Mouse (Mus musculus) CH12.LX (cell line): Measurements from ENCODE around the gene Gm37240. TPM values are rescaled to one million over a fixed set of nuclear protein-coding genes. Genes with fewer than 3 reads are reported as not detected.

Experiments
- DNase-seq: peaks from one replicate; pipeline ENCODE4 v3.0.0-alpha.2; 2013; ENCODE audit errors: extremely low read depth
- H3K27ac ChIP-seq: 2 replicates; pipeline ENCODE4 v1.5.1; 2012; ENCODE audit warnings: low read depth, mild to moderate bottlenecking, control low read depth, moderate library complexity; ENCODE audit not compliant: insufficient read depth
- H3K27me3 ChIP-seq: replicated peaks from 2 replicates; pipeline ENCODE3; 2012; ENCODE audit warnings: inconsistent platforms
- H3K36me3 ChIP-seq, 2 experiments: replicated peaks in 1 of 2; 2 replicates each; pipeline versions ENCODE3 to v1.6.1; 2012; ENCODE audit warnings: inconsistent platforms in 1 of 2, low read length in 1 of 2, mild to moderate bottlenecking in 1 of 2, mixed read lengths in 1 of 2, moderate library complexity in 1 of 2; ENCODE audit not compliant: control insufficient read depth in 1 of 2, insufficient read depth in 1 of 2
- H3K4me1 ChIP-seq, 2 experiments: 2 replicates each; pipeline ENCODE4 v1.6.1; 2012; ENCODE audit warnings: inconsistent platforms in 1 of 2, moderate library complexity in 1 of 2; ENCODE audit not compliant: insufficient read depth in 2 of 2, control insufficient read depth in 1 of 2
- H3K4me2 ChIP-seq: 2 replicates; pipeline ENCODE4 v1.6.1; 2012; ENCODE audit warnings: low read depth, mild to moderate bottlenecking, control low read depth; ENCODE audit not compliant: poor library complexity, insufficient read depth, severe bottlenecking
- H3K4me3 ChIP-seq, 3 experiments: fragments of 150-350 bp in 1 of 3; sonication (generic) in 1 of 3; replicated peaks in 1 of 3; 2 replicates each; pipeline versions ENCODE3 to v1.5.1; 2011 to 2012; ENCODE audit warnings: low read depth in 2 of 3, low read length in 2 of 3, mild to moderate bottlenecking in 2 of 3, moderate library complexity in 2 of 3, control low read depth in 1 of 3, improper control_type of control experiment in 1 of 3, inconsistent platforms in 1 of 3, mixed read lengths in 1 of 3; ENCODE audit not compliant: poor library complexity in 1 of 3
- H3K79me2 ChIP-seq: replicated peaks from 2 replicates; pipeline ENCODE4 v1.6.1; 2012; ENCODE audit warnings: mild to moderate bottlenecking, moderate library complexity; ENCODE audit not compliant: control insufficient read depth, poor library complexity, insufficient read depth, severe bottlenecking; ENCODE audit errors: extremely low read depth
- H3K9ac ChIP-seq: 2 replicates; pipeline ENCODE4 v1.6.1; 2012; ENCODE audit warnings: low read depth, mild to moderate bottlenecking, control low read depth, moderate library complexity; ENCODE audit not compliant: insufficient read depth
- H3K9me3 ChIP-seq: replicated peaks from 2 replicates; pipeline ENCODE3; 2012; ENCODE audit warnings: low read length, inconsistent platforms, mixed read lengths
- BHLHE40 ChIP-seq: IDR thresholded peaks from 2 replicates; pipeline ENCODE4 v1.6.1; 2011; ENCODE audit warnings: mild to moderate bottlenecking, low read depth, low read length, improper control_type of control experiment
- CHD1 ChIP-seq: IDR thresholded peaks from 2 replicates; pipeline ENCODE4 v1.6.1; 2012; ENCODE audit warnings: low read depth, low read length, improper control_type of control experiment, inconsistent platforms
- E2F4 ChIP-seq: IDR thresholded peaks from 2 replicates; pipeline ENCODE4 v1.6.1; 2011; ENCODE audit warnings: low read depth, low read length, improper control_type of control experiment; ENCODE audit not compliant: insufficient replicate concordance
- GABPA ChIP-seq: IDR thresholded peaks from 2 replicates; pipeline ENCODE4 v1.6.1; 2012; ENCODE audit warnings: low read depth, low read length, improper control_type of control experiment, inconsistent platforms; ENCODE audit not compliant: insufficient replicate concordance
- HCFC1 ChIP-seq: IDR thresholded peaks from 2 replicates; pipeline ENCODE4 v1.6.1; 2012; ENCODE audit warnings: low read depth, mild to moderate bottlenecking, inconsistent platforms, low read length, improper control_type of control experiment
- IRF4 ChIP-seq: IDR thresholded peaks from 2 replicates; pipeline ENCODE4 v1.6.1; 2014; ENCODE audit warnings: low read depth, mild to moderate bottlenecking, inconsistent platforms, low read length, improper control_type of control experiment
- JUND ChIP-seq: conservative IDR thresholded peaks from 2 replicates; pipeline ENCODE4 v1.6.1; 2011; ENCODE audit warnings: low read depth, low read length, improper control_type of control experiment
- MAZ ChIP-seq: IDR thresholded peaks from 2 replicates; pipeline ENCODE4 v1.6.1; 2012; ENCODE audit warnings: low read depth, mild to moderate bottlenecking, inconsistent platforms, low read length, improper control_type of control experiment, moderate library complexity
- MEF2A ChIP-seq: IDR thresholded peaks from 2 replicates; pipeline ENCODE4 v1.6.1; 2014; ENCODE audit warnings: low read depth, mild to moderate bottlenecking, inconsistent platforms, low read length, improper control_type of control experiment, borderline replicate concordance
- MXI1 ChIP-seq: IDR thresholded peaks from 2 replicates; pipeline ENCODE4 v1.6.1; 2011; ENCODE audit warnings: mild to moderate bottlenecking, low read depth, low read length, improper control_type of control experiment
- MYC ChIP-seq: IDR thresholded peaks from 2 replicates; pipeline ENCODE4 v1.6.1; 2011; ENCODE audit warnings: low read depth, mild to moderate bottlenecking, improper control_type of control experiment, low read length
- PAX5 ChIP-seq: IDR thresholded peaks from 2 replicates; pipeline ENCODE4 v1.6.1; 2012; ENCODE audit warnings: low read length, inconsistent platforms, mixed read lengths
- POLR2A ChIP-seq: IDR thresholded peaks from 2 replicates; pipeline ENCODE4 v1.6.1; 2011; ENCODE audit warnings: low read depth, mild to moderate bottlenecking, improper control_type of control experiment, low read length
- POLR2AphosphoS2 ChIP-seq: IDR thresholded peaks from 2 replicates; pipeline ENCODE4 v1.6.1; 2011; ENCODE audit warnings: low read depth, low read length, improper control_type of control experiment
- SIN3A ChIP-seq: IDR thresholded peaks from 2 replicates; pipeline ENCODE4 v1.6.1; 2012; ENCODE audit warnings: low read length, improper control_type of control experiment, inconsistent platforms
- SMC3 ChIP-seq: IDR thresholded peaks from 2 replicates; pipeline ENCODE4 v1.6.1; 2011; ENCODE audit warnings: low read depth, low read length, improper control_type of control experiment
- USF1 ChIP-seq: IDR thresholded peaks from 2 replicates; pipeline ENCODE4 v1.6.1; 2014; ENCODE audit warnings: low read depth, mild to moderate bottlenecking, inconsistent platforms, low read length, improper control_type of control experiment
- ZMIZ1 ChIP-seq: IDR thresholded peaks from 2 replicates; pipeline ENCODE4 v1.6.1; 2012; ENCODE audit warnings: low read depth, mild to moderate bottlenecking, inconsistent platforms, low read length, improper control_type of control experiment
- dilution Hi-C: fragments of 300-500 bp; cut with MboI; formaldehyde crosslinking; loops from 2 replicates; pipeline ENCODE4 v1.14.3; 2020; ENCODE audit warnings: low sequenced_read_pairs; ENCODE audit not compliant: extremely low pct_unique_long_range_greater_than_20kb, extremely low pct_ligation_motif_present
- in situ Hi-C: fragments of 300-500 bp; cut with MboI; formaldehyde crosslinking; loops from 3 replicates; pipeline ENCODE4 v1.14.3; 2019; ENCODE audit warnings: low sequenced_read_pairs, low pct_ligation_motif_present, low pct_unique_long_range_greater_than_20kb, mixed read lengths
- polyA plus RNA-seq: library from polyadenylated mRNA; unstranded; fragments of >175 nt; gene quantifications from 2 replicates; pipeline ENCODE4 v1.2.1, GENCODE M21; 2012; ENCODE audit warnings: low read depth; ENCODE audit not compliant: insufficient read length
- total RNA-seq, 2 experiments: library from RNA; depleted of rRNA; stranded (reverse); fragments of 300-350 nt in 1 of 2; fragments of >200 nt in 1 of 2; gene quantifications; 2 replicates each; pipeline ENCODE4 v1.2.3; 2012 to 2014

The Gm37240 gene
- total and polyA plus RNA-seq, 3 experiments = 0.08 to 0.19 (median 0.14) TPM

DNA sequence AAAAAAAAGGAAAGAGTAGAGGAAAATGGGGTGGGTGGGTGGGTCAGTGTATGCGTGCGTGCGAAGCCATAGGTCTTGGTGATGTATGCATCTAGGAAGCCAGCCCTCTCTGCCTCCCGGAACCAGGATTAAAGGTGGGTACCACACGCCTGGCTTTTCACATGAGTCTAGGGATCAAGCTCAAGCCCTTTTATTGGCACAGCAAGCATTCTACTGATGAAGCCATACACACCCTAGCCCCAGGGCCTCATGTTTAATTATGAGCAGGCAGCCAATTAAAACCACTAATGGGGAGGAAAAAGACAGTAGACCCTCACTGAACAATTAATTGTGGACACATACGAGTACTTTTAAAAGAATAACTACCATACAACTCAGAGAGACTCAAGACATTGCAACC is 33.2 kb downstream of the Gm37240 start:
- Histone ChIP-seq H3K27me3 (no peaks in the 10 kb centered on the region), H3K27ac (no peak overlapping the region), H3K9me3 (no peaks in the 10 kb centered on the region), H3K4me1 (0 out of 4 replicates have a peak, but pooled peaks cover 0 to 3% of the 10 kb centered on the region in 2 experiments), H3K9ac (no peak overlapping the region), H3K79me2 (no peaks in the 10 kb centered on the region), H3K36me3 (no peaks in the 10 kb centered on the region), H3K4me2 (no peak overlapping the region), H3K4me3 (no peak overlapping the region)
- dilution Hi-C loops (no loop called here), in situ Hi-C loops (no loop called here)
- TF ChIP-seq GABPA (no peak), POLR2A (no peak)
- no peak for DNase-seq

DNA sequence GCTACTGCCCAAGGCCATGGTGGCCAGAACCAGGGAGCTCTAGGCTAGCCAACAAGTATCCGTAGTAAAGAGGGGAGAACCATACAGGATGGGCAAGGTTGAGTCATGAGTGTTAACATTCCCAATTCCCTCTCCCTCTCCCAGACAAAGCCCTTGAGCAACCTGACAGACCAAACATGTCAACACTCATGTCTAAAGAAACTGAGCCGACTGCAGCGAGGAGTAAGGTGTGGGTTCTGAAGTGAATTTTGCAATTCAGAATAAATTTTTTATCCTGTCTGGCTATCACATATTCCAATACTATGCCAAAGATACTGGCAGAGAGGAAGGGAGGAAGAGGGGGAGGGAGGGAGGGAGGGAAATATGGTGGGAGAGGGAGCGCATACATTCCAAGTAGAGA is 33.6 kb downstream of the Gm37240 start:
- Histone ChIP-seq H3K9ac (no peak overlapping the region), H3K27me3 (no peaks in the 10 kb centered on the region), H3K4me3 (no peak overlapping the region), H3K4me1 (0 out of 4 replicates have a peak, but pooled peaks cover 0 to 3% of the 10 kb centered on the region in 2 experiments), H3K9me3 (no peaks in the 10 kb centered on the region), H3K4me2 (no peak overlapping the region), H3K27ac (no peak overlapping the region), H3K36me3 (no peaks in the 10 kb centered on the region), H3K79me2 (no peaks in the 10 kb centered on the region)
- dilution Hi-C loops = no loop called here
- no peak for DNase-seq
- no peak for TF ChIP-seq USF1
- TF ChIP-seq MYC = no peak
- no peak for TF ChIP-seq BHLHE40
- no peak for TF ChIP-seq E2F4
- TF ChIP-seq POLR2AphosphoS2 = no peak
- no peak for TF ChIP-seq IRF4
- no peak for TF ChIP-seq JUND
- TF ChIP-seq PAX5 = no peak
- TF ChIP-seq ZMIZ1 = no peak
- no peak for TF ChIP-seq MXI1
- TF ChIP-seq CHD1 = no peak
- TF ChIP-seq SMC3 = no peak
- TF ChIP-seq MAZ = no peak
- no peak for TF ChIP-seq SIN3A
- no peak for TF ChIP-seq HCFC1
- in situ Hi-C loops = no loop called here

DNA sequence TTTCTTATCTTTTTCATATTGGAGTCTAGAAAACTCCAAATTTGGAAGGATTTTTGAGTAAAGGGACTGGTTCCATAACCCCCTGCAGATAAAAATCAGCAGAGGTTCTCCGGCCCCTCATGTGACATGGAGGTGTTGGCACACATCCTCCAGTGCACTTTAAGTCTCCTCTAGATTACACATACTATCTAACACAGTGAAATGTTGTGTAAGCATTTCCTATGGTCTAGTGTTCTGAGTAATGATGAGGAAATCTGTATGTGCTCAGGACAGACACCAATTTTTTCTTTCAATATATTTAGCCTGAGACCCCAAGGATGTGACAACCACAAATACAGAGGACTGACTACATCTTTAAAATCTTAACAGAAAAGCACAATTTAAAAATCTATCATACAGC is 37.2 kb downstream of the Gm37240 start:
- Histone ChIP-seq H3K27ac (no peak overlapping the region), H3K4me3 (no peak overlapping the region), H3K4me1 (no peaks in the 10 kb centered on the region), H3K36me3 (no peaks in the 10 kb centered on the region), H3K4me2 (no peak overlapping the region), H3K9me3 (no peaks in the 10 kb centered on the region), H3K27me3 (no peaks in the 10 kb centered on the region), H3K79me2 (no peaks in the 10 kb centered on the region), H3K9ac (no peak overlapping the region)
- dilution Hi-C loops (no loop called here), in situ Hi-C loops (no loop called here)
- TF ChIP-seq POLR2A = no peak
- no peak for TF ChIP-seq MEF2A
- no peak for DNase-seq
